Mouse (Mus musculus) left cerebral cortex, adult 8-10 months (tissue): Measurements from ENCODE around the gene Fv1. TPM values are rescaled to one million over a fixed set of nuclear protein-coding genes. Genes with fewer than 3 reads are reported as not detected.

Source experiments
- DNase-seq, 2 experiments: peaks; one replicate each; pipeline ENCODE4 v3.0.0; 2022; ENCODE audit warnings: low spot score in 2 of 2
- total RNA-seq, 4 experiments: library from RNA; stranded (reverse); gene quantifications; 2 replicates each; pipeline ENCODE4 v1.2.4; 2022

Fv1 gene
- total RNA-seq, 4 experiments from 2014 or later: 7.6 to 10.8 (median 9.9) TPM

GRCm38 (mm10) chr4:147884138-147884537 lies 15.4 kb downstream of the Fv1 start:
- DNase-seq: no peak

GRCm38 (mm10) chr4:147886158-147886557 lies 17.4 kb downstream of the Fv1 start:
- DNase-seq: no peak

GRCm38 (mm10) chr4:147887277-147887676 lies 18.5 kb downstream of the Fv1 start:
- no peak for DNase-seq

GRCm38 (mm10) chr4:147888237-147888636 lies 19.5 kb downstream of the Fv1 start:
- DNase-seq: no peak

GRCm38 (mm10) chr4:147890341-147890740 lies 21.6 kb downstream of the Fv1 start:
- no peak for DNase-seq

GRCm38 (mm10) chr4:147895815-147896330 lies 27.1 kb downstream of the Fv1 start:
- no peak for DNase-seq

- DNase-seq: no peak
Measured at GRCm38 (mm10) chr4:147896411-147896810, 27.6 kb downstream of the Fv1 start.

GRCm38 (mm10) chr4:147897348-147897747 lies 28.6 kb downstream of the Fv1 start:
- no peak for DNase-seq

GRCm38 (mm10) chr4:147900452-147900851 lies 31.7 kb downstream of the Fv1 start:
- no peak for DNase-seq

GRCm38 (mm10) chr4:147902906-147903500 lies 34.2 kb downstream of the Fv1 start:
- no peak for DNase-seq

GRCm38 (mm10) chr4:147903601-147904000 lies 34.8 kb downstream of the Fv1 start:
- no peak for DNase-seq

GRCm38 (mm10) chr4:147904313-147905089 lies 35.7 kb downstream of the Fv1 start, which contains the start of gene Mfn2:
TSS of gene Mfn2 (minus strand) at chr4:147904704.
- peak; percentile 87 to 91 for DNase-seq

- DNase-seq: no peak
Measured at GRCm38 (mm10) chr4:147905090-147905659, 36.4 kb downstream of the Fv1 start.

- no peak for DNase-seq
Measured at GRCm38 (mm10) chr4:147906230-147906629, 37.5 kb downstream of the Fv1 start.

GRCm38 (mm10) chr4:147909486-147909885 lies 40.7 kb downstream of the Fv1 start:
- DNase-seq: no peak

GRCm38 (mm10) chr4:147918459-147919121 lies 49.8 kb downstream of the Fv1 start:
- no peak for DNase-seq

Other genes with a start within 250 kb of the Fv1 start
- gene Zfp979, start 226.5 kb upstream of the Fv1 start, total RNA-seq: under 1 TPM; 0.14 to 0.53 (median 0.47) TPM
- not detected for gene Zfp534, start 166.4 kb upstream of the Fv1 start, total RNA-seq
- 1 to 10 TPM; 1.9 to 2.6 (median 2.2) TPM for gene Zfp984, start 59.2 kb upstream of the Fv1 start, total RNA-seq
- gene Zfp933, start 20.6 kb upstream of the Fv1 start, total RNA-seq: 10 to 100 TPM; 16.4 to 22.7 (median 17.9) TPM
- gene Miip, start 163 bp upstream of the Fv1 start, total RNA-seq: 10 to 100 TPM; 12.8 to 22.9 (median 16.6) TPM
- 100 to 1,000 TPM; 181 to 227 (median 209) TPM for gene Mfn2, start 35.7 kb downstream of the Fv1 start, total RNA-seq
- gene Plod1, start 67.8 kb downstream of the Fv1 start, total RNA-seq: 10 to 100 TPM; 12.1 to 16.3 (median 14.1) TPM
- gene 2510039O18Rik, start 71.9 kb downstream of the Fv1 start, total RNA-seq: 10 to 100 TPM; 26.2 to 28.7 (median 27.5) TPM
- gene Nppb, start 116.8 kb downstream of the Fv1 start, total RNA-seq: not detected
- gene Nppa, start 131.7 kb downstream of the Fv1 start, total RNA-seq: under 1 TPM in 2 of 4 experiments, not detected in 2; 0.59 to 0.74 TPM
- 10 to 100 TPM; 92.3 to 94.8 (median 93.8) TPM for gene Clcn6, start 169.8 kb downstream of the Fv1 start, total RNA-seq
- 10 to 100 TPM; 26.7 to 36.9 (median 31.1) TPM for gene Mthfr, start 170.1 kb downstream of the Fv1 start, total RNA-seq
- gene Agtrap, start 219.1 kb downstream of the Fv1 start, total RNA-seq: 10 to 100 TPM in 2 of 4 experiments, 1 to 10 TPM in 2; 9.1 to 13.5 (median 10.6) TPM